Mouse (Mus musculus) lung, embryonic 14.5 days (tissue): Measurements from ENCODE around the gene Dkkl1. TPM values are rescaled to one million over a fixed set of nuclear protein-coding genes. Genes with fewer than 3 reads are reported as not detected.

Experiments used
- ATAC-seq: fragments of 200-750 bp; cut with Nextera tagmentation; 2 replicates; pipeline ENCODE4 v1.8.0; 2017; ENCODE audit warnings: mild to moderate bottlenecking, moderate TSS enrichment, moderate library complexity; ENCODE audit not compliant: insufficient read depth
- DNase-seq: peaks from one replicate; pipeline ENCODE4 v3.0.0-alpha.2; 2015
- H3K27ac ChIP-seq: fragments of 300-500 bp; sonication (generic); 2 replicates; pipeline ENCODE4 v1.5.1; 2014; ENCODE audit warnings: low read depth, mild to moderate bottlenecking, moderate library complexity
- H3K27me3 ChIP-seq: fragments of 300-500 bp; sonication (generic); 2 replicates; pipeline ENCODE4 v1.6.1; 2014; ENCODE audit warnings: low read length, control low read depth; ENCODE audit not compliant: insufficient read depth
- H3K36me3 ChIP-seq: fragments of 300-500 bp; sonication (generic); 2 replicates; pipeline ENCODE4 v1.6.1; 2014; ENCODE audit warnings: control low read depth; ENCODE audit not compliant: insufficient read depth
- H3K4me1 ChIP-seq: fragments of 300-500 bp; sonication (generic); 2 replicates; pipeline ENCODE4 v1.6.1; 2014; ENCODE audit warnings: antibody characterized with exemption, control low read depth; ENCODE audit not compliant: insufficient read depth
- H3K4me2 ChIP-seq: fragments of 300-500 bp; sonication (generic); 2 replicates; pipeline ENCODE4 v1.6.1; 2014; ENCODE audit warnings: mild to moderate bottlenecking
- H3K4me3 ChIP-seq: fragments of 300-500 bp; sonication (generic); 2 replicates; pipeline ENCODE4 v1.5.1; 2014; ENCODE audit warnings: low read depth, low read length
- H3K9ac ChIP-seq: fragments of 300-500 bp; sonication (generic); 2 replicates; pipeline ENCODE4 v1.6.1; 2014
- H3K9me3 ChIP-seq: fragments of 300-500 bp; sonication (generic); 2 replicates; pipeline ENCODE4 v1.6.1; 2016; ENCODE audit warnings: low read depth, low read length, control low read depth
- CTCF ChIP-seq: IDR thresholded peaks from 2 replicates; pipeline ENCODE4 v1.5.1; 2016; ENCODE audit warnings: antibody characterized with exemption, low read depth
- WGBS: fragments of 180-500 bp; shearing (Covaris S2); extraction: QIAGEN DNeasy Blood & Tissue Kit; methylation state at CpG from one replicate; pipeline ENCODE4 v1.1.7; 2014; 5-methylcytosine and 5-hydroxymethylcytosine counted together
- polyA plus RNA-seq: library from polyadenylated mRNA; unstranded; fragments of >200 nt; fragmentation: Nextera tagmentation; extraction: Ambion mirVana; gene quantifications from 2 replicates; pipeline ENCODE4 v1.2.1, GENCODE M21; 2014

Gene Dkkl1
- polyA plus RNA-seq, 1 experiment from 2014 or later: not detected

GRCm38 (mm10) chr7:45202654-45203053 is 9.3 kb downstream of the Dkkl1 start:
- Histone ChIP-seq H3K4me2 (no peak overlapping the region), H3K27ac (peak overlapping the region; percentile 9; the same call in 1 of the 2 replicates), H3K4me1 (no peaks in the 10 kb centered on the region), H3K27me3 (no peaks in the 10 kb centered on the region), H3K9ac (no peak overlapping the region), H3K4me3 (no peak overlapping the region), H3K36me3 (no peaks in the 10 kb centered on the region), H3K9me3 (no peaks in the 10 kb centered on the region)
- DNase-seq (no peak), ATAC-seq (no peak)
- WGBS: 23% methylated on average over 10 of the region's 10 CpGs
- TF ChIP-seq CTCF: no peak

GRCm38 (mm10) chr7:45198961-45199360 is 13.0 kb downstream of the Dkkl1 start:
- Histone ChIP-seq H3K36me3 (no peaks in the 10 kb centered on the region), H3K9me3 (no peaks in the 10 kb centered on the region), H3K4me3 (no peak overlapping the region), H3K27ac (no peak overlapping the region), H3K27me3 (no peaks in the 10 kb centered on the region), H3K4me2 (no peak overlapping the region), H3K4me1 (no peaks in the 10 kb centered on the region), H3K9ac (no peak overlapping the region)
- ATAC-seq: no peak
- WGBS: 72% methylated on average over 11 of the region's 11 CpGs
- TF ChIP-seq CTCF: no peak
- DNase-seq: no peak

GRCm38 (mm10) chr7:45198435-45198834 is 13.5 kb downstream of the Dkkl1 start:
- ATAC-seq: peak; percentile 32; the same call in 1 of the 2 replicates
- no peak overlapping the region for H3K9ac ChIP-seq
- no peaks in the 10 kb centered on the region for H3K4me1 ChIP-seq
- DNase-seq: peak; percentile 87
- H3K36me3 ChIP-seq: no peaks in the 10 kb centered on the region
- 10% methylated on average over 5 of the region's 5 CpGs for WGBS
- H3K4me2 ChIP-seq: no peak overlapping the region
- H3K27ac ChIP-seq: no peak overlapping the region
- no peak overlapping the region for H3K4me3 ChIP-seq
- peak; percentile 89 for TF ChIP-seq CTCF
- no peaks in the 10 kb centered on the region for H3K27me3 ChIP-seq
- H3K9me3 ChIP-seq: no peaks in the 10 kb centered on the region

- Histone ChIP-seq H3K9me3 (no peaks in the 10 kb centered on the region), H3K27me3 (no peaks in the 10 kb centered on the region), H3K4me3 (no peak overlapping the region), H3K36me3 (no peaks in the 10 kb centered on the region), H3K4me1 (no peaks in the 10 kb centered on the region), H3K9ac (no peak overlapping the region), H3K27ac (no peak overlapping the region), H3K4me2 (no peak overlapping the region)
- no peak for TF ChIP-seq CTCF
- no peak for DNase-seq
- WGBS: 61% methylated on average over 5 of the region's 5 CpGs
- ATAC-seq: no peak
These were observed 15.0 kb downstream of the Dkkl1 start for GRCm38 (mm10) chr7:45196994-45197393.

- no peaks in the 10 kb centered on the region for H3K36me3 ChIP-seq
- H3K4me1 ChIP-seq: no peaks in the 10 kb centered on the region
- DNase-seq: no peak
- 76% methylated on average over 4 of the region's 4 CpGs for WGBS
- ATAC-seq: no peak
- TF ChIP-seq CTCF: no peak
- H3K9ac ChIP-seq: no peak overlapping the region
- H3K4me2 ChIP-seq: no peak overlapping the region
- no peak overlapping the region for H3K27ac ChIP-seq
- H3K4me3 ChIP-seq: no peak overlapping the region
- no peaks in the 10 kb centered on the region for H3K9me3 ChIP-seq
- no peaks in the 10 kb centered on the region for H3K27me3 ChIP-seq
These were observed 15.8 kb downstream of the Dkkl1 start for GRCm38 (mm10) chr7:45196176-45196535.

- Histone ChIP-seq H3K27ac (no peak overlapping the region), H3K27me3 (no peaks in the 10 kb centered on the region), H3K9ac (no peak overlapping the region), H3K4me2 (no peak overlapping the region), H3K4me3 (no peak overlapping the region), H3K4me1 (no peaks in the 10 kb centered on the region), H3K9me3 (no peaks in the 10 kb centered on the region), H3K36me3 (no peaks in the 10 kb centered on the region)
- ATAC-seq (no peak), DNase-seq (no peak)
- no peak for TF ChIP-seq CTCF
- 47% methylated on average over 13 of the region's 13 CpGs for WGBS
These were observed 16.4 kb downstream of the Dkkl1 start for GRCm38 (mm10) chr7:45195341-45196175.

GRCm38 (mm10) chr7:45193871-45194785 is 17.8 kb downstream of the Dkkl1 start:
- 70% methylated on average over 17 of the region's 17 CpGs for WGBS
- Histone ChIP-seq H3K27me3 (0 out of 2 replicates have a peak, but pooled peaks cover 4% of the 10 kb centered on the region), H3K27ac (no peak overlapping the region), H3K4me3 (no peak overlapping the region), H3K4me2 (no peak overlapping the region), H3K36me3 (no peaks in the 10 kb centered on the region), H3K9ac (no peak overlapping the region), H3K4me1 (no peaks in the 10 kb centered on the region), H3K9me3 (no peaks in the 10 kb centered on the region)
- no peak for ATAC-seq
- no peak for TF ChIP-seq CTCF
- no peak for DNase-seq
